Mouse (Mus musculus) adrenal gland, adult (tissue): ENCODE measurements around the gene Mtmr4.
A peak's percentile ranks its signal among the peaks of the same experiment; 100 is the strongest.

ENCODE experiments used
- DNase-seq, 2 experiments: peaks; one replicate each; pipeline ENCODE4 v3.0.0; 2022 to 2023; ENCODE audit warnings: low spot score in 1 of 2; ENCODE audit not compliant: inconsistent age in 2 of 2

Mtmr4 gene

DNA sequence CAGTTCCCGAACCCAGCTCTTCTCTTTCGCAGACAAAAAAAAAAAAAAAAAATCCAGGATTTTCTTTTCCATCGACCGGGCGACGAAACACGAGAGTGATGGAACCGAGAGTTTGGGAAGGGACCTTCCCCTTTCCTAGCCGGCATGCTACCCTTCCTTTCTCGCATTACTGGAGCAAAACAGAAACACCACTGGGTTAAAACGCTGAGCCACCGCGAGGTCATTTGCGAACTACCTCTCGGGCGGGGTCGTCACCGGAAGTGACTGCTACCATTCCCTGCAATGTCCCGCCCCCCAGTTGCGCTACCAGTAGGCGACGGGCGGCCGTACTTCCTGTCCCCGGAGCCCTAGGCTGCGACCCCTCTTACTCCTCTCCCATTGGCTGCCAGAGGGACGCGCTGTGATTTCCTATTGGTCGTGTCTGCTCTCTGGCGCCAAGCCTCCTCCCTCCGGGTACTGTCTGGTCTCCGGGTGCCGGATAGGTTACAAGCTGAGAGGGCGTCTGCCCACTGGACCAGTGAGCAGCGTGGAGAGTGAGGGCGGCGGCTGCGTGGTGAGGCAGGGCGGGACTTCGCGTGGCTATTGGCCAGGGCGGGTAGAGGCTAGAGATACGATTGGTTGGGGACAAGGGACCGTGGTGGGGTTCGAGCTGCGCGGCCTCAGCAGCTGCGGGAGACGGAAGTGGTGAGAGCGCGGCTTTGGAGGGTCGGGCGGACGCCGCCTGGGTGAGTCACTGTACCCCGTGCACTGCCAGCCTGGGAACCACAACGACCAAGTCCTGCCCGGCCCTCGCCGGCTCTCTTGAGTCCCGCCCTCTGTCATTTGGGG is at the start of gene Mtmr4:
TSS of gene Mtmr4 (plus strand) at position 637 of the 828 bp plus-strand sequence.
- peak; percentile 100 for DNase-seq

DNA sequence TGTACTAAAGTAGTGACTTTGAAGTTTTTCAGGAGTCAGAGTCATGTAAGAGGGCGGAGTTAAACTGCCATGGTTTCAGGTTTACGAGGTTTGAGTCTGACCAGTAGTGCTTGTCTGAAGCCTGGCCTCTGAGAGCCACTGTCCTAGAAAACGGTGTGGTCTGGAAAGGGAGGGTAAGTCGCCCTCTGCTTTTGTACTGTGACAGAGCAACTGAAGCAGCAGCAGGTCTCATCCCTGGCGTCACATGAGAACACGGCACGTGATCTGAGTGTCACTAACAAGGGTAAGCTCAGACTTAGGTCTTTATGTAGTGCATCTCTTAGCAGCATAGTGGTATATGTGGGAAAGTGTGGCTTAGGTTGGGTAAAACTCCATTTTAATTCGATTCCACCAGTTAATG is 49.7 kb upstream of the Mtmr4 start:
- DNase-seq, result peak; percentile 47 to 58

DNA sequence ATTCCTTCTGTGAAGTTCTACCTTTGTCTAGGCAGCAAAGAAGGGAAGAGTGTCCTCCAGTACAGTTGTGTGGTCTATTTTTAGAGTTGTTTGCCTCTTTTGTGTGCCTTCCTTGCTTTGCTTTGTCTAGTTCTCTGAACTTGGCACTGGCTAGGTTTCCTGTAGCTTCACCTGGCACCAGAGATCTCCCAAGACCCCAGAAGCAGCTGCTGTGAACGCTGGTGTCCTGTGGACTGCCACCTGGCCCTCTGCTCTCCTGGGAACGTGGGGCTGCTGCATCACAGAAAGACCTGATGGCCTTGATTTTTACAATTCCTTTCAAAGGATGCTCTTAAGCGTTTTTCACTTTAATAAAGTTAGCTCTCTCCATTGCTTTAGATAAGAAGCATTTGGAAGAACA is 49.1 kb upstream of the Mtmr4 start:
- no peak for DNase-seq

DNA sequence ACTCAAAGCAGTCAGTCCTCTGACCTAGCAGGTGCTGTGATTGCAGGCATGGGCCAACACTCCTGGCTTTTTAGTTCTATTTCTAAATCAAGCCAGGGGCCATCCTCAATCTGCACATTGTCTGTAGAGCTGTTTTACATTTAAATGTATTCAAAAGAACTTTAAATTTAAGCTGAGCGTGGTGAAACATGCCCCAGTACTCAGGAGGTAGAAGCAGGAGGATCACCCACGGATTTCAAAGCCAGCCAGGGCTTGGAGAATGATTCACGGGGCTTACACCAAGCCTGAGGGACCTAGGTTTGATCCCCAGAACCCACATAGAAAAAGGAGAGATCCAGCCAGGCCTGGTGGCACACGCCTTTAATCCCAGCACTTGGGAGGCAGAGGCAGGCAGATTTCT is 38.6 kb upstream of the Mtmr4 start:
- DNase-seq, result no peak

DNA sequence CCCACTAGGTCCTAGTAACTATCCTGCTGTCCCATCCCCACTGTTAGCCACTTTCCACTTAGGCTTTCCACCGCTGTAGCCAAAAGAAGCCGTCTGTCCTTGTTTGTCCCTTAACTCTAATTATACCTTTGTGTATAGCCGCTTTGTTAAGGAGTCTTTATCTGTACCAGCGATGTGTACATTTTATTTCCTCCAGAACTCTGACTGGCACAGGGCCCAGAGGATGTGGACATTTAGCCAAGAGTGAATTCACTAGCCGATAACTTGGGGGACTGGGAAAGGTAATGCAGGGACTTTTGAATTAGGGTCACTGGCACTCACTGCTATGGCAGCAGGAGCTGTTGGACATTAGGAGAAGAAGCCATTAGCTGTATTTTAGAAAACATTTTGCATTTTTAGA is 37.6 kb upstream of the Mtmr4 start:
- peak; percentile 25 to 48 for DNase-seq

DNA sequence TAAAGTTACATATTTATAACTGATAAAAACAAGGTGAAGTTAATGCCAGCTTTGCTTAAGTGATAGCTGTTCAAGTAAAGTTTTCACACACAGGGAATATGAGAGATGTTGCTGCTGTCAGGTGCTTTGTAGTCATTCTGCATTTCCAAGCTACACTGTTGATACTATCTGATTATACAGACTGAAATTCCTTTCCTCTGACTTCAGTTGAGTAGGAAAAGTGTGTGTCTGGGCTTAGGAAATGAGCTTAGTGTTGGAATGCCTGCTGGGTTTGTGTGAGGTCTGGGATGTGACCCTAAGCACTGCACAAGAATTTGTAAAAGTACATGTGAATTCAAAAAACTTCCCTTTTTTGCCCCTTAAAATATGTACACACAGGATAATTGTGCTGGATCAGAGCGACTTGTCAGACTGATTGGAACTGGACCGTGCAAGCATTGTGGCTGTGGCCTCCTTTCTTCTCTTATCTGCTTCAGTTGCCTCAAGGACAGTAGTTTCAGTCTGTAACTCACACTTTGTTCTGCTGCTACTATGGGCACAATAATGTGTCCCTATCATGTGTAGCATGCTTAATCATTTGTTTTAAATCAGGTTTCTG is 36.8 kb upstream of the Mtmr4 start:
- peak; percentile 68 to 77 for DNase-seq

DNA sequence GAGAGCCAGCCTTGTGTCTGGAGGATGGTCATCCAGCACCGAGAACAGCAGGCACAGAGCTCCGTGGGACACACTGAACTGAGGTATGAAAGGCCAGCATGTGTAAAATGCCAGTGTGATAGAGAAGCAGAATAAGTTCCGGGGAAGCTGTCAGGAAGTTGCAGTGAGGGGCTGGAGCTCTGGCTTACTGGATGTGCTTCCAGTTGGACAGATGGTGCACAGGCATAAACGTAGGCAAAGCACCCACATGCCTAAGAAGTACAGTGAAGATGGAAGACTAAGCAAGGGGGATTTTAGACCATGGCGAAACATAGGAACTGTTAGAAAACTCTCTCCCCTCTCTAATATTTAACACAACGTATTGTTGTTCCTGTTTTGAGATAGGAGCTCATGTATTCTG is 30.8 kb upstream of the Mtmr4 start:
- DNase-seq, result no peak

DNA sequence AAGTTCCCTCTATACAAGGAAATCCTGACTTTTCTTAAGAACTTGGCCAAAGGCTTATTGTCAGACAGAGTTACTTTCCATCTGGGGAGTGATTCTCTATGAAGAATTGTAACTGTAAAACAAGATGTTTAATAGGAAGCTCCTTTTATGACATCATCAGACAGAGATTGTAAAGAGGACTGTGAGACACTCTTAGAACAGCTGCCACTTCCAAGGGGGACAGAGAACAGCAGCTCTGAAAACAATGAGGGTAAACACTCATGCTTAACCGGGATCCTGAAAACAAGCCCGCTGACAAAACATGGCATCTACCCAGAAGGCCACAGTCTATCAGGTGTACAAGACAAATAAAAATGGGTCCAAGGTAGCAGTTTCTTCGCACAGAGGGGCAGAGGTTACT is 25.5 kb upstream of the Mtmr4 start, which contains the start of gene Gm11492:
TSS of gene Gm11492 (plus strand) at position 153 of the 400 bp plus-strand sequence.
- no peak for DNase-seq

DNA sequence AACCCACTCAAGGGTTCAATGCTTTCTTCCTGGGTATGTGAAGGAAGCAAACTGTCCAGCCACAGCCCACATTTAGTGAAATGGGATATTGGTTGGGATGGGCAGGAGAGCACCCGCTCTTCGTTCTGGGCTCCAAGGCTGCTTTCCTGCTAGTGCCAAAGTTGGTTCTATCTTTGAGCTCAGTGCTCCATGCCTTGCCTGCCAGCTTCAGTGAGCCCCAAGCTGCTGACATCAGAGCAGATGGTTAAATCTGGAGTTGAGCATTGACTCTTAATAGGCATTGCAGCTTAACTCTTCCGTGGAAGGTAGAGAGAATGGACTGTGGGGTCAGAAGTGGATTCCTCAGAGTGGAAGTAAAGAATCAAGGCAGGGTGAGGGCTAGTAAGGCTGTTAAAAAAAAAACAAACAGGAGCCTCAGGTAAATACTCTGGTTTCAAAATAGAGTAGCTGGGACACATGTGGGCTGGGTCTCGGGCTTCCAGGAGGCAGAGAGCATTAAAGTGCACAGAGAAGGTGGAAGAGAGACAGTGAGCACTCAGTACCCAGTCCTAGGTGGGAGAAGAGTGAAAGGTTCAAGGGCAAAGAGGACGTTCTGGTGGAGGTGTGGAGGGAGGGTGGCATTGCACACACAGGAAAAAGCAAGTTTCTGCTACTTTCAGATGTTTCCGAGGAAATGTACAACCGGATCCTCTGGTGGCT is 23.6 kb upstream of the Mtmr4 start, which contains the start of gene Sept4:
TSS of gene Sept4 (plus strand) at position 649 of the 699 bp plus-strand sequence.
- no peak for DNase-seq

DNA sequence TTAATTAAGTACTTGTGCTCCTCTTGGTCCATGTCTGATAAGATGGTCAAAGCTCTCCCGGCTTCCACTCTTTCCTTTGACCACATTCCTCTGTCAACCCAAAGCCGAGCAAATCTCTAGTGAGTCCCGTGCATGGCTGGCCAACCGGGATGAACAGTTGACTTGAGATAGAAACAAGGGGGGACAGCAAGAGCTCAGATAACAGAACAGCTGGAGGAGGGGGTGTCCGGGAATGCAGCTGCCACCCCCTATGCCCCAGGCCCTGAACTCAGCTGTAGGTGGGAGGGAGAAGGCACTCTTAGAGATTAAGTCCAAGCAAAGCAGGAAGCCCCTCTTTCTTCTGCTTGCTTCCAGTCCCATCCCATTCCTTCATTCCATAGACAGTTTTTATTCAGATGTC is 21.2 kb upstream of the Mtmr4 start:
- no peak for DNase-seq

DNA sequence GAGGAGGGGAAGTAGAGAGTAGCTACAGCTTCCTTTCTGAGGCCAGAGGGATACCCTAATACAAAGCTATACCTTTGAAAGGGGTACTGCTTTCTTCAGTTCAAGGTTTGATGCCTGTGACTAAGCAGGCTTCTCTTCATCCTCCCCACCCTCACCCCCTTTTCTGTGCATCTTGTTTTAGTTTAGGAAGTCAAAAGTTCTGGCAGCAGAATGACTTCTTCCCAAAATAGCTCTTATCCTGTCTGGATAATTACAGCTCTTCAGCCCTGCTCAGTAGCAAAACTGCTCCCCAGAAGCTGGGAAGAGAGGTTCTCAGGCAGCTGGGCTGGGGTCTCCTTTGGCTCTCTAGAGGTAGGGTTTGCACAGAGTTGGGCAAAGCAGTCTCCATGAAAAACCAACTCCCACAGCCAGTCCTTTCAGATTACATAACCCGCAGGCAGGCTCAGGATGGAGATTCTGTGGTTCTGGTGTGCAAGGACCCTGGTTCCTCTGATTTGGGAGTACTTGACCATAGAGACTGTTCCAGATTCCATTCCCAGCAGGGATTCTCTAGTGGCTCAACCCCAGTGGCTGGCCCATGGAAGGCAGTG is 20.5 kb upstream of the Mtmr4 start:
- no peak for DNase-seq

DNA sequence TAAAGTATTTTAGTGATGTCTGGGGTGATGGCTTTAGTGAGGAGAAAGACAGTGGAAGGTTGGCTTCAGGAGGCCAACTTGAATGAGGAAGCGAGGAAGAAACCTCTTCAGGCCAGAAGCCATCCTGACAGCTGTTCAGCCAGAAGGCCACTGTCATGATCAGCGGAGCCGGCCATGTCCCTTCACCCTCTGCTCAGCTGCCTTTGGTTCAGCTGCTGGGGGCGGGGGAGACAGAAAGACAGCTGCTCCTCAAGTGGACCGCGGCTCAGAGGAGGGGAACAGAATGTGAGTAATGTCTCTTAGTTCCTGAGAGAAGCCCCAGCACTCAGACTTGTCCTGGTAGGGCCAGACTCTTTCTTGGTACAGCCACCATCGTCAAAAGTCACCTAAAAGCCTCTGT is 18.2 kb upstream of the Mtmr4 start:
- DNase-seq, result no peak

DNA sequence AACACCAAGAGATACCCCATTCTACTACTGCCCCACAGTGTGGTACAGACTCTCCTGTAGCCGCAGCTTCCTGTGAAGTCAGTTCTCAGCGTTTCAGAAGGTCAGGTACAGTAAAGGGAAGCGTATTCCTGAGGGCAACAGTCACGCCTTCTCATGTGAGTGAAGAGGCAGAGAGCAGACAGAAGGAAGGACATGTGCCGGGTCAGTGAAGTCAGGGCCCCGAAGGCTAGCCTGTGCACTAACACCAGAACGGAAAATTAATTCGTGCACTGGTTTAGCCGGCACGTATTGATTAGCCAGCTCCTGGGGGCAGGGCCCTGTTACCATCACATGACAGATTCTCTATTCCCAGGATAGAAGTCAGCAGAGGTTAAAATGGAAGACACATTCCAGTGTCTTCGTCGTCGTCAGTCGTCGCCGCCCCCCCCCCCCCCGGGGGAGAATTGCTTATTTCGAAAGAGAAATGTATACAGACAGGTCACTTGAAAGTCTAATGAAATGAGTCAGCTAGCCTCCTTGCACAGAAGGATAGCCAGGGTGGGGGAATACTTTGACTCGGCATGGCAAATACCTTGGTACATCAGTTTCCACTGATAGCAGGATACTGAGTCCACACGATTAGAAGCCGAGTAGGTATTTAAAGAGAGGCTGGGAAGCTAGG is 17.3 kb upstream of the Mtmr4 start:
- DNase-seq, result no peak

DNA sequence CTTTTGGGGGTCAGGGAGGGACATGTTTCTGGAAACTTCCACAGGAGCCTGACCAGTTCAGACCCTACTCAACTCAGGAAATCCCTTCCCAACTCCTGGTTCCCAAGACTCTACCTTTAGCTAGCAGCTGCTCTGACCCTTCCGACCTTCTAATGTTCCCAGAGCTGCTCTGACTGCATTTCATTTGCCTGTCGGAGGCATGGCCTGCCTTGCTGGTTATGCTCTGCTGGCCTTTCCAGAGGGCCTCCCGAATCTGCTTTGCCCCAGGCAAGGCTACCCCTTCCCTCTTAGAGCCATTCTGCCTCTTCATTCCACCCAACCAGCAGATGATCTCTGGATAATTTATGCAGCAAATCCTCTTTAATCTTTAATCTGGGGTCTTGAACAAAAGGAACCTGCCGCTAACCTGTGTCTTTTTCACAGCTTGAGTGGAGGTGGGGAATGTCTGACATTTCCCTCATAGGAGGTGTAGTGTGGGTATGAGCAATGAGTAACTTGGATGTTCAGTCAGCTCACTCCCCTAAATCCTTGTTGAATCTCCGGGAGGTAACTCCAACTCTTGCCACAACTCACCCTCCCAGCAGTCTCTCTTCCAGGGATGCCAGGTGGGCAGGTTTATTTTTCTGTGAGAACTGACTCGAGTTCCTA is 14.2 kb upstream of the Mtmr4 start:
- peak in 1 of 2 experiments; percentile 27 for DNase-seq

DNA sequence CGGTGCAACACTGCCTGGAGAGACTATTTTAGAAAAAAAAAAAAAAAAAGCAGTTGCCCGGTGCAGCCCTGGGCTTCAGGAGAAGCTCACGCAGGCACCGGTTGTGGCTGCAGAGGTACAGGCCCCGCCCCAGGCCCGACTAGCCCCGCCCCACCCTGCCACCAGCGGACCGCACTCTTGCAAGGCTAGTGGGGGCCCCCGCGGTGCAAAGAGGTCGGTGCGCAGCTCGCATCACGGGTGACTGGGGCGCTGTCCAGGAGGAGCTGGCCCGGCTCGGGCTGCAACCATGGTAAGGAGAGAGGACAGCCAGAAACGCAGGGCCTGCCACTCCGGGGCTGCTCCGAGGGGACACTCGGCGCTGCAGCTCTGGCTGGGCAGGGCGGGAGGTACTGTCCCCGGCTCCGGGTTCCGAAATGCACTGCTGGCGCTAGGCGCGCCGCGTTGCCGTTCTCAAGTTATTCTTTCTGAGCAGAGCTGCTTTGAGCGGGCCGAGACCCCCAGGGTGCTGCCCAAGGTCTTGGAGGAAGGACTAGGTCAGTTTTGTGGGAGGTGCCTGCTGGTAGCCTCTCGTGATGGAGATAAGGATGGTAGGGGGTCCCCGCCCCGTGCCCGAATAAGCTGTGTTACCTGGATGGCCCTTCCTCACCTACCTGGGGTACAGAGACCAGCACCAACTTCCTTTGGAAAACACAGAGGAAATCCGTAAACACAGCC is 13.6 kb upstream of the Mtmr4 start:
- DNase-seq, result peak; percentile 83 to 93

DNA sequence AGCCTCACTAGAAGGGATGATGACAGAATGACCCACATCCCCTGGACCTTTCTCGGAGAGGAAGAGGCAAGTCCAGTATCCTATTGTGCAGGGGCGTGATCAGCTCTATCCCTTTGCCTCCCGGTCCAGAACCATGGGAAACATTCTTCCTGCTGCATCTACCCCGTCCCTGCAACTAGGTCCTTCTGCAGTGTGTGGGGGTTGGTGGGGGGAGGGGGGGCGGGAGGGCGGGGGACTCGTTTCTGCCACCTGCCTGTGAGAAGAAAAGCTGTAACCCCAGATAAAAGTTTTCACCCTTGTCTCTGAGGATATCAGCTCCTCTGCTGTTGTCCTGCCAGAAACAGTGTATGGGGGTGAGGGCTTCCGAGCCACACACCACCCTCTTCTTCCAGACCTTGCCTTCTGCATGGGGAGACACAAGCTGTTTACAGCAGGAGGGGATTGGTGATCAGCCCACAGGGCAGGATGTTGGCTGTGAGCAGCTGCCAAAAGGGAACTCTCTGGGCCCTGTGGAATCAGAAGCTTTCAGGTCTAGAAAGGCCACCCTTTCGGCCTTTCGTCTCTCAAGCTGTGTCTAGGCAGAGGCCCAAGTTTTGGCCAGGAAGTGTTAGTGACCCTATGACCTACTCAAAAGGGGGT is 12.9 kb upstream of the Mtmr4 start:
- DNase-seq, result peak; percentile 38 to 65

DNA sequence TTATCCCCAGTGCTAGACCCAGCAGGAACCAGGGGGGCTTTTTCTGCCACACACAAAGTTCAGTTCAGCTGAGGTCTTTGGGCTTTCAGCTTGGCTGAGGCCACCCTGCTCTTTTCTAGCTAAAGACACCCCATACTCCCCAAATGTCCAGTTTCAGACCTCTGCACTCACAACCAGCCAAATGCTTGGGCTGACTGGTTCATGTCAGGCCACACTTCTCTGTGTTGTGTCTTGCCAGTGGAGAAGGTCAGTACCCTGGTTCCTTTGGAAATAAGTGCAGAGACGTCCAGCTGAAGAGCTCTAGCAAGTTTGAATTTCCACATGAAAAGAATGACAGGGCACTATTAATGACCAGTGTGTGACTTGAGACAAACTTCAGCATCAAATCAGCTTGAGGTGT is 12.2 kb upstream of the Mtmr4 start:
- peak in 1 of 2 experiments; percentile 32 for DNase-seq

DNA sequence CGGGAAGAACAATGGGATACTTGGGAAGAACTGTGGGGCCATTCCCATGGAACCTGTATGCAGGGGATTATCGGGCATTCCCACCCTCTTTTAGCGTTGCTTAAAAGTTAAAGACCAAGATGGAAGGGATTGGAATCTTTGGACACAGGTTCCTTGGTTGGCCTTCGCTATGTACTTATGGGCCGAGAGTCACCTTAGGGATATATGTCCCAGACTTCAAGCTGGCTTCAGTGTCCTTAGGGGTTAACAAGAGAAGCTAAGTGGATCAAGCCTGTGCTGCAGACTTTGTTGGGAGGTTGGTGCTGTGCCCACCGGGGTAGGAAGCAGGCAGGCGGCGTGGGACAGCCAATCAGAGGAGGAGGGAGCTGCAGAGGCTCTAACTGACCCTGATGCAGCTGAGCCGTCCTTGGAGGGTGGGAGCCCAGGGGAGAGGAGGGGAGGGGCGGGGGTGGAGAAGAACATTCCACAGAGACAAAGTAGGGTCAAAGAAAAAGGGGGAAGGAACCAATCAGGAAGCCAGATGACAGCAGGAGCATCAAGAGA is 11.3 kb upstream of the Mtmr4 start:
- DNase-seq, result peak in 1 of 2 experiments; percentile 31
